Mouse (Mus musculus): Measurements from ENCODE around the gene Wdr31. TPM values are rescaled to one million over a fixed set of nuclear protein-coding genes. Genes with fewer than 3 reads are reported as not detected.
A peak's percentile ranks its signal among the peaks of the same experiment; 100 is the strongest.

Gene Wdr31
- polyA plus RNA-seq, 1 experiment from 2014 or later, result 13.8 TPM

- Histone ChIP-seq H3K36me3 (ENCODE audit: control insufficient read depth, insufficient read depth) (0 out of 2 replicates have a peak, but pooled peaks cover 3% of the 10 kb centered on the region), H3K9ac (replicated peaks; ENCODE audit: low read depth, low read length) (peak overlapping the region; percentile 81), H3K4me2 (ENCODE audit: low read length) (peak overlapping the region; percentile 54), H3K27ac (ENCODE audit: low read length) (peak overlapping the region; percentile 41; the same call in 1 of the 2 replicates), H3K27me3 (replicated peaks; ENCODE audit: control insufficient read depth, insufficient read depth, low read length) (no peaks in the 10 kb centered on the region), H3K4me3 (replicated peaks; ENCODE audit: low read length) (peak overlapping the region; percentile 84), H3K9me3 (ENCODE audit: control insufficient read depth, low read length) (no peaks in the 10 kb centered on the region), H3K4me1 (replicated peaks; ENCODE audit: control insufficient read depth, insufficient read depth, low read length) (peaks cover 6% of the 10 kb centered on the region)
- peak; percentile 97 for ATAC-seq
- WGBS, result 2% methylated on average over 38 of the region's 38 CpGs
Measured at GRCm38 (mm10) chr4:62501964-62502732, 31.5 kb upstream of the Wdr31 start.

GRCm38 (mm10) chr4:62501534-62501933 lies 30.8 kb upstream of the Wdr31 start:
- Histone ChIP-seq H3K27ac (ENCODE audit: low read length) (no peak overlapping the region), H3K27me3 (replicated peaks; ENCODE audit: control insufficient read depth, insufficient read depth, low read length) (no peaks in the 10 kb centered on the region), H3K4me1 (replicated peaks; ENCODE audit: control insufficient read depth, insufficient read depth, low read length) (peaks cover 6% of the 10 kb centered on the region), H3K36me3 (ENCODE audit: control insufficient read depth, insufficient read depth) (0 out of 2 replicates have a peak, but pooled peaks cover 3% of the 10 kb centered on the region), H3K9ac (replicated peaks; ENCODE audit: low read depth, low read length) (peak overlapping the region; percentile 81), H3K4me2 (ENCODE audit: low read length) (peak overlapping the region; percentile 54), H3K9me3 (ENCODE audit: control insufficient read depth, low read length) (no peaks in the 10 kb centered on the region), H3K4me3 (replicated peaks; ENCODE audit: low read length) (peak overlapping the region; percentile 84)
- peak; percentile 17 for ATAC-seq
- 2% methylated on average over 7 of the region's 7 CpGs for WGBS

- no peaks in the 10 kb centered on the region for H3K9me3 ChIP-seq (ENCODE audit: control insufficient read depth, low read length)
- no peak for ATAC-seq
- H3K36me3 ChIP-seq (ENCODE audit: control insufficient read depth, insufficient read depth), result 0 out of 2 replicates have a peak, but pooled peaks cover 3% of the 10 kb centered on the region
- WGBS, result 95% methylated on average over 4 of the region's 4 CpGs
- peaks cover 6% of the 10 kb centered on the region for H3K4me1 ChIP-seq (replicated peaks; ENCODE audit: control insufficient read depth, insufficient read depth, low read length)
- H3K27ac ChIP-seq (ENCODE audit: low read length), result no peak overlapping the region
- H3K9ac ChIP-seq (replicated peaks; ENCODE audit: low read depth, low read length), result no peak overlapping the region
- H3K4me2 ChIP-seq (ENCODE audit: low read length), result no peak overlapping the region
- no peaks in the 10 kb centered on the region for H3K27me3 ChIP-seq (replicated peaks; ENCODE audit: control insufficient read depth, insufficient read depth, low read length)
- no peak overlapping the region for H3K4me3 ChIP-seq (replicated peaks; ENCODE audit: low read length)
Measured at GRCm38 (mm10) chr4:62500799-62501198, 30.1 kb upstream of the Wdr31 start.

- peaks cover 6% of the 10 kb centered on the region for H3K4me1 ChIP-seq (replicated peaks; ENCODE audit: control insufficient read depth, insufficient read depth, low read length)
- no peak overlapping the region for H3K4me3 ChIP-seq (replicated peaks; ENCODE audit: low read length)
- H3K27me3 ChIP-seq (replicated peaks; ENCODE audit: control insufficient read depth, insufficient read depth, low read length), result no peaks in the 10 kb centered on the region
- no peaks in the 10 kb centered on the region for H3K9me3 ChIP-seq (ENCODE audit: control insufficient read depth, low read length)
- no peak overlapping the region for H3K4me2 ChIP-seq (ENCODE audit: low read length)
- WGBS, result 51% methylated on average over 8 of the region's 8 CpGs
- no peak overlapping the region for H3K27ac ChIP-seq (ENCODE audit: low read length)
- H3K9ac ChIP-seq (replicated peaks; ENCODE audit: low read depth, low read length), result no peak overlapping the region
- 0 out of 2 replicates have a peak, but pooled peaks cover 3% of the 10 kb centered on the region for H3K36me3 ChIP-seq (ENCODE audit: control insufficient read depth, insufficient read depth)
- no peak for ATAC-seq
Measured at GRCm38 (mm10) chr4:62496815-62497214, 26.1 kb upstream of the Wdr31 start.

- Histone ChIP-seq H3K36me3 (ENCODE audit: control insufficient read depth, insufficient read depth) (0 out of 2 replicates have a peak, but pooled peaks cover 3% of the 10 kb centered on the region), H3K27ac (ENCODE audit: low read length) (no peak overlapping the region), H3K4me1 (replicated peaks; ENCODE audit: control insufficient read depth, insufficient read depth, low read length) (no peaks in the 10 kb centered on the region), H3K4me3 (replicated peaks; ENCODE audit: low read length) (no peak overlapping the region), H3K27me3 (replicated peaks; ENCODE audit: control insufficient read depth, insufficient read depth, low read length) (no peaks in the 10 kb centered on the region), H3K4me2 (ENCODE audit: low read length) (no peak overlapping the region), H3K9me3 (ENCODE audit: control insufficient read depth, low read length) (no peaks in the 10 kb centered on the region), H3K9ac (replicated peaks; ENCODE audit: low read depth, low read length) (no peak overlapping the region)
- no peak for ATAC-seq
- WGBS, result 80% methylated on average over 8 of the region's 8 CpGs
Measured at GRCm38 (mm10) chr4:62495946-62496345, 25.2 kb upstream of the Wdr31 start.

- no peak overlapping the region for H3K4me2 ChIP-seq (ENCODE audit: low read length)
- 66% methylated on average over 9 of the region's 9 CpGs for WGBS
Measured at GRCm38 (mm10) chr4:62494230-62494629, 23.5 kb upstream of the Wdr31 start.

GRCm38 (mm10) chr4:62492682-62493081 lies 22.0 kb upstream of the Wdr31 start:
- Histone ChIP-seq H3K9me3 (ENCODE audit: control insufficient read depth, low read length) (no peaks in the 10 kb centered on the region), H3K9ac (replicated peaks; ENCODE audit: low read depth, low read length) (no peak overlapping the region), H3K27me3 (replicated peaks; ENCODE audit: control insufficient read depth, insufficient read depth, low read length) (no peaks in the 10 kb centered on the region), H3K36me3 (ENCODE audit: control insufficient read depth, insufficient read depth) (no peaks in the 10 kb centered on the region), H3K4me2 (ENCODE audit: low read length) (no peak overlapping the region), H3K27ac (ENCODE audit: low read length) (no peak overlapping the region), H3K4me3 (replicated peaks; ENCODE audit: low read length) (no peak overlapping the region), H3K4me1 (replicated peaks; ENCODE audit: control insufficient read depth, insufficient read depth, low read length) (no peaks in the 10 kb centered on the region)
- WGBS, result 84% methylated on average over 2 of the region's 2 CpGs
- no peak for ATAC-seq

More at GRCm38 (mm10) chr4:62494230-62494629, 23.5 kb upstream of the Wdr31 start:
- Histone ChIP-seq H3K9ac (replicated peaks; ENCODE audit: low read depth, low read length) (no peak overlapping the region), H3K27me3 (replicated peaks; ENCODE audit: control insufficient read depth, insufficient read depth, low read length) (no peaks in the 10 kb centered on the region), H3K9me3 (ENCODE audit: control insufficient read depth, low read length) (no peaks in the 10 kb centered on the region), H3K4me1 (replicated peaks; ENCODE audit: control insufficient read depth, insufficient read depth, low read length) (no peaks in the 10 kb centered on the region), H3K36me3 (ENCODE audit: control insufficient read depth, insufficient read depth) (0 out of 2 replicates have a peak, but pooled peaks cover 3% of the 10 kb centered on the region), H3K27ac (ENCODE audit: low read length) (no peak overlapping the region), H3K4me3 (replicated peaks; ENCODE audit: low read length) (no peak overlapping the region)
- ATAC-seq, result no peak

GRCm38 (mm10) chr4:62487914-62488313 lies 17.2 kb upstream of the Wdr31 start:
- Histone ChIP-seq H3K4me2 (ENCODE audit: low read length) (no peak overlapping the region), H3K4me1 (replicated peaks; ENCODE audit: control insufficient read depth, insufficient read depth, low read length) (no peaks in the 10 kb centered on the region)

GRCm38 (mm10) chr4:62487172-62487571 lies 16.5 kb upstream of the Wdr31 start:
- WGBS, result 92% methylated on average over 5 of the region's 5 CpGs
- H3K4me2 ChIP-seq (ENCODE audit: low read length), result no peak overlapping the region
- ATAC-seq, result no peak
- H3K36me3 ChIP-seq (ENCODE audit: control insufficient read depth, insufficient read depth), result no peaks in the 10 kb centered on the region
- no peak overlapping the region for H3K27ac ChIP-seq (ENCODE audit: low read length)
- H3K4me1 ChIP-seq (replicated peaks; ENCODE audit: control insufficient read depth, insufficient read depth, low read length), result no peaks in the 10 kb centered on the region
- H3K27me3 ChIP-seq (replicated peaks; ENCODE audit: control insufficient read depth, insufficient read depth, low read length), result no peaks in the 10 kb centered on the region
- H3K9me3 ChIP-seq (ENCODE audit: control insufficient read depth, low read length), result no peaks in the 10 kb centered on the region
- no peak overlapping the region for H3K9ac ChIP-seq (replicated peaks; ENCODE audit: low read depth, low read length)
- H3K4me3 ChIP-seq (replicated peaks; ENCODE audit: low read length), result no peak overlapping the region

More at GRCm38 (mm10) chr4:62487914-62488313, 17.2 kb upstream of the Wdr31 start:
- no peak for ATAC-seq
- 100% methylated on average over 2 of the region's 2 CpGs for WGBS
- Histone ChIP-seq H3K36me3 (ENCODE audit: control insufficient read depth, insufficient read depth) (no peaks in the 10 kb centered on the region), H3K27ac (ENCODE audit: low read length) (no peak overlapping the region), H3K9me3 (ENCODE audit: control insufficient read depth, low read length) (no peaks in the 10 kb centered on the region), H3K4me3 (replicated peaks; ENCODE audit: low read length) (no peak overlapping the region), H3K27me3 (replicated peaks; ENCODE audit: control insufficient read depth, insufficient read depth, low read length) (no peaks in the 10 kb centered on the region), H3K9ac (replicated peaks; ENCODE audit: low read depth, low read length) (no peak overlapping the region)
